Mouse (Mus musculus) heart, embryonic 13.5 days (tissue): ENCODE measurements around the gene Ago3. TPM values are rescaled to one million over a fixed set of nuclear protein-coding genes. Genes with fewer than 3 reads are reported as not detected.

Source experiments
- ATAC-seq: fragments of 200-750 bp; cut with Nextera tagmentation; 2 replicates; pipeline ENCODE4 v1.8.0; 2017; ENCODE audit warnings: moderate TSS enrichment; ENCODE audit not compliant: insufficient number of reproducible peaks, low FRiP score, low TSS enrichment; ENCODE audit errors: extremely low read depth
- H3K27ac ChIP-seq: fragments of 300-500 bp; sonication (generic); replicated peaks from 2 replicates; pipeline ENCODE4 v1.5.1; 2015; ENCODE audit warnings: moderate library complexity, mild to moderate bottlenecking, inconsistent platforms
- H3K27me3 ChIP-seq: fragments of 300-500 bp; sonication (generic); replicated peaks from 2 replicates; pipeline ENCODE4 v1.6.1; 2015; ENCODE audit warnings: mild to moderate bottlenecking, inconsistent platforms
- H3K36me3 ChIP-seq: fragments of 300-500 bp; sonication (generic); 2 replicates; pipeline ENCODE4 v1.6.1; 2015; ENCODE audit warnings: mild to moderate bottlenecking, inconsistent platforms
- H3K4me1 ChIP-seq: fragments of 300-500 bp; sonication (generic); 2 replicates; pipeline ENCODE4 v1.6.1; 2015; ENCODE audit warnings: inconsistent platforms
- H3K4me2 ChIP-seq: fragments of 300-500 bp; sonication (generic); 2 replicates; pipeline ENCODE4 v1.6.1; 2015; ENCODE audit warnings: inconsistent platforms, mild to moderate bottlenecking, moderate library complexity
- H3K4me3 ChIP-seq: fragments of 300-500 bp; sonication (generic); 2 replicates; pipeline ENCODE4 v1.5.1; 2015; ENCODE audit warnings: moderate library complexity, mild to moderate bottlenecking, inconsistent platforms
- H3K9ac ChIP-seq: fragments of 300-500 bp; sonication (generic); 2 replicates; pipeline ENCODE4 v1.6.1; 2015; ENCODE audit warnings: inconsistent platforms, mild to moderate bottlenecking, moderate library complexity
- H3K9me3 ChIP-seq: fragments of 300-500 bp; sonication (generic); 2 replicates; pipeline ENCODE4 v1.6.1; 2016; ENCODE audit warnings: inconsistent platforms
- WGBS: fragments of 180-500 bp; shearing (Covaris S2); methylation state at CpG from one replicate; pipeline ENCODE4 v1.1.7; 2015; ENCODE audit warnings: mixed read lengths; 5-methylcytosine and 5-hydroxymethylcytosine counted together
- polyA plus RNA-seq: library from polyadenylated mRNA; unstranded; fragments of >200 nt; fragmentation: Nextera tagmentation; extraction: Ambion mirVana; gene quantifications from 2 replicates; pipeline ENCODE4 v1.2.1, GENCODE M21; 2015

Gene Ago3
- polyA plus RNA-seq, 1 experiment from 2014 or later, result 10.4 TPM

GRCm38 (mm10) chr4:126309211-126309921 lies 120.0 kb downstream of the Ago3 start:
- Histone ChIP-seq H3K27me3 (peaks cover 11% of the 10 kb centered on the region), H3K4me1 (peaks cover 21% of the 10 kb centered on the region), H3K36me3 (no peaks in the 10 kb centered on the region), H3K4me2 (peak overlapping the region; percentile 54), H3K9ac (no peak overlapping the region), H3K27ac (no peak overlapping the region), H3K9me3 (no peaks in the 10 kb centered on the region), H3K4me3 (0 out of 2 replicates have a peak overlapping the region, but pooled peaks have one; percentile 1)
- no peak for ATAC-seq
- 15% methylated on average over 20 of the region's 20 CpGs for WGBS

- Histone ChIP-seq H3K36me3 (no peaks in the 10 kb centered on the region), H3K27ac (no peak overlapping the region), H3K9me3 (no peaks in the 10 kb centered on the region), H3K27me3 (peaks cover 36% of the 10 kb centered on the region), H3K4me1 (peaks cover 9% of the 10 kb centered on the region), H3K4me2 (no peak overlapping the region), H3K4me3 (no peak overlapping the region), H3K9ac (no peak overlapping the region)
- no peak for ATAC-seq
- 19% methylated on average over 2 of the region's 2 CpGs for WGBS
Observed at GRCm38 (mm10) chr4:126306827-126307226, 122.5 kb downstream of the Ago3 start.

GRCm38 (mm10) chr4:126306058-126306457 lies 123.3 kb downstream of the Ago3 start:
- H3K4me1 ChIP-seq, result peaks cover 17% of the 10 kb centered on the region
- no peaks in the 10 kb centered on the region for H3K9me3 ChIP-seq
- H3K4me3 ChIP-seq, result no peak overlapping the region
- no peaks in the 10 kb centered on the region for H3K36me3 ChIP-seq
- no peak overlapping the region for H3K4me2 ChIP-seq
- no peak overlapping the region for H3K27ac ChIP-seq
- H3K27me3 ChIP-seq, result peaks cover 44% of the 10 kb centered on the region
- WGBS, result 83% methylated on average over 6 of the region's 6 CpGs
- no peak overlapping the region for H3K9ac ChIP-seq
- ATAC-seq, result no peak

GRCm38 (mm10) chr4:126305428-126305827 lies 123.9 kb downstream of the Ago3 start:
- peaks cover 23% of the 10 kb centered on the region for H3K4me1 ChIP-seq
- H3K27ac ChIP-seq, result no peak overlapping the region
- no peak for ATAC-seq
- peaks cover 50% of the 10 kb centered on the region for H3K27me3 ChIP-seq
- H3K4me2 ChIP-seq, result no peak overlapping the region
- no peak overlapping the region for H3K9ac ChIP-seq
- WGBS, result 91% methylated on average over 1 of the region's 1 CpGs
- no peaks in the 10 kb centered on the region for H3K9me3 ChIP-seq
- H3K4me3 ChIP-seq, result no peak overlapping the region
- H3K36me3 ChIP-seq, result no peaks in the 10 kb centered on the region

GRCm38 (mm10) chr4:126303877-126304276 lies 125.5 kb downstream of the Ago3 start:
- Histone ChIP-seq H3K27me3 (peaks cover 59% of the 10 kb centered on the region), H3K27ac (no peak overlapping the region), H3K4me2 (no peak overlapping the region), H3K4me1 (peaks cover 19% of the 10 kb centered on the region), H3K36me3 (no peaks in the 10 kb centered on the region), H3K9me3 (no peaks in the 10 kb centered on the region), H3K9ac (no peak overlapping the region), H3K4me3 (no peak overlapping the region)
- ATAC-seq, result no peak
- WGBS, result 57% methylated on average over 4 of the region's 4 CpGs

- H3K4me1 ChIP-seq, result peaks cover 26% of the 10 kb centered on the region
- no peaks in the 10 kb centered on the region for H3K36me3 ChIP-seq
- peak overlapping the region; percentile 47 for H3K4me3 ChIP-seq
- no peak overlapping the region for H3K27ac ChIP-seq
- no peak for ATAC-seq
- no peaks in the 10 kb centered on the region for H3K9me3 ChIP-seq
- peak overlapping the region; percentile 58; the same call in 1 of the 2 replicates for H3K9ac ChIP-seq
- WGBS, result 5% methylated on average over 27 of the region's 27 CpGs
- peak overlapping the region; percentile 70 for H3K4me2 ChIP-seq
- H3K27me3 ChIP-seq, result peaks cover 74% of the 10 kb centered on the region
Observed at GRCm38 (mm10) chr4:126301584-126302309, 127.6 kb downstream of the Ago3 start.

- Histone ChIP-seq H3K27ac (no peak overlapping the region), H3K27me3 (peaks cover 78% of the 10 kb centered on the region)
- under 1% methylated on average over 48 of the region's 50 CpGs for WGBS
Observed at GRCm38 (mm10) chr4:126300916-126301583, 128.3 kb downstream of the Ago3 start.

GRCm38 (mm10) chr4:126296617-126297101 lies 132.7 kb downstream of the Ago3 start:
- H3K4me2 ChIP-seq, result peak overlapping the region; percentile 67
- peaks cover 27% of the 10 kb centered on the region for H3K4me1 ChIP-seq
- 0 out of 2 replicates have a peak, but pooled peaks have one; percentile 21 for ATAC-seq
- H3K36me3 ChIP-seq, result no peaks in the 10 kb centered on the region
- H3K27ac ChIP-seq, result 0 out of 2 replicates have a peak overlapping the region, but pooled peaks have one; percentile 1
- 1% methylated on average over 34 of the region's 34 CpGs for WGBS
- H3K9me3 ChIP-seq, result no peaks in the 10 kb centered on the region
- H3K27me3 ChIP-seq, result peaks cover 68% of the 10 kb centered on the region
- peak overlapping the region; percentile 41 for H3K4me3 ChIP-seq
- peak overlapping the region; percentile 73 for H3K9ac ChIP-seq

More at GRCm38 (mm10) chr4:126300916-126301583, 128.3 kb downstream of the Ago3 start:
- H3K9me3 ChIP-seq, result no peaks in the 10 kb centered on the region
- H3K9ac ChIP-seq, result peak overlapping the region; percentile 58
- peaks cover 32% of the 10 kb centered on the region for H3K4me1 ChIP-seq
- H3K4me3 ChIP-seq, result peak overlapping the region; percentile 47
- peak overlapping the region; percentile 70 for H3K4me2 ChIP-seq
- no peak for ATAC-seq
- H3K36me3 ChIP-seq, result no peaks in the 10 kb centered on the region

- H3K4me1 ChIP-seq, result peaks cover 26% of the 10 kb centered on the region
- 45% methylated on average over 4 of the region's 4 CpGs for WGBS
- peaks cover 68% of the 10 kb centered on the region for H3K27me3 ChIP-seq
- H3K36me3 ChIP-seq, result no peaks in the 10 kb centered on the region
- H3K4me3 ChIP-seq, result no peak overlapping the region
- H3K27ac ChIP-seq, result no peak overlapping the region
- ATAC-seq, result no peak
- H3K9me3 ChIP-seq, result no peaks in the 10 kb centered on the region
- H3K9ac ChIP-seq, result no peak overlapping the region
- peak overlapping the region; percentile 67; the same call in 1 of the 2 replicates for H3K4me2 ChIP-seq
Observed at GRCm38 (mm10) chr4:126295937-126296336, 133.4 kb downstream of the Ago3 start.

GRCm38 (mm10) chr4:126295152-126295551 lies 134.2 kb downstream of the Ago3 start:
- ATAC-seq, result no peak
- no peaks in the 10 kb centered on the region for H3K9me3 ChIP-seq
- H3K36me3 ChIP-seq, result no peaks in the 10 kb centered on the region
- peaks cover 68% of the 10 kb centered on the region for H3K27me3 ChIP-seq
- no peak overlapping the region for H3K4me2 ChIP-seq
- H3K9ac ChIP-seq, result no peak overlapping the region
- no peak overlapping the region for H3K27ac ChIP-seq
- H3K4me3 ChIP-seq, result no peak overlapping the region
- WGBS, result 70% methylated on average over 6 of the region's 6 CpGs
- peaks cover 20% of the 10 kb centered on the region for H3K4me1 ChIP-seq

- Histone ChIP-seq H3K27ac (no peak overlapping the region), H3K4me2 (peak overlapping the region; percentile 25), H3K4me1 (peaks cover 30% of the 10 kb centered on the region), H3K4me3 (no peak overlapping the region), H3K9ac (no peak overlapping the region), H3K27me3 (peaks cover 73% of the 10 kb centered on the region), H3K9me3 (no peaks in the 10 kb centered on the region), H3K36me3 (no peaks in the 10 kb centered on the region)
- WGBS, result 25% methylated on average over 13 of the region's 13 CpGs
- no peak for ATAC-seq
Observed at GRCm38 (mm10) chr4:126291196-126291595, 138.2 kb downstream of the Ago3 start.
